Mouse (Mus musculus): ENCODE measurements around the gene Nxph4.

Gene Nxph4

GRCm38 (mm10) chr10:127543916-127544315, 9.6 kb upstream of the Nxph4 start:
- CTCF ChIA-PET = no interaction called here

GRCm38 (mm10) chr10:127542720-127543119, 8.4 kb upstream of the Nxph4 start:
- CTCF ChIA-PET = no interaction called here

- CTCF ChIA-PET = no interaction called here
These were observed 7.7 kb upstream of the Nxph4 start for GRCm38 (mm10) chr10:127542084-127542483.

- CTCF ChIA-PET = no interaction called here
These were observed 7.2 kb upstream of the Nxph4 start for GRCm38 (mm10) chr10:127541510-127541909.

DNA sequence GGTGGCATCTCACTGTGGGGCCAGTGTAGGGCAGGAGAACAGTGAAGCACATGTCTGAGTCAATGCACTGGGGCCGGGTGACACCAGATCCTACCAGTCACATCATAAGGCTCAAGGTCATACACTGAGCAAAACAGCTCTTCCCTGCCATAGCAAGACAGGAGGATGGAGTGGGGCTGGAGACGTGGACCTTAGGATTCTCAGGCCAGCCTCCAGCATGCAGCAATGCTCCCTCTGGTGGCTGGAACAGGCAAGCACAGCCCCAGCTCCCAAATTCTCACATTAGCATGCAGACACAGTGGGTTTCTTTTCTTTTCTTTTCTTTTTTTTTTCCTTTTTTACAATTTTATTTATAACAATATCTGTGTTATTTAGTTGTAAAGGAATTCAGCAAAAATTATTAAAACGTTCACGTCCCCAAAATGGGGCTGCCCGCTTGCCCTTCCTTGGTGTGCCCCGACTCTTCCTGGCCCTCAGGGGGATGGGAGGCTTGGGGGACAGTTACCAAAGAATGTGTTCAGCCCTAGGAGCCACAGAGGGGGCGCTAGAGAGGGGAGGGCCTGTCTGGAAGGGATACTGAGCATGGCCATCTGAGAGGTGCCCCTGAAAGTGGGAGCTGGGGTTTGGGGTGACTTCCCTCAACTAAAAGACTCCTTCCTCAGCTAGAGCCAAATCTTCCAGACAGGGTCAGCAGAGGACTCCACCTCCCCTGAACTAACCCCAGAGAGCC, 3.7 kb upstream of the Nxph4 start:
- CTCF ChIA-PET = interaction anchor here (0.5 to 3.5 kb wide), 6 partner anchors 7 to 32 kb away, joined by 3 to 36 read pairs (median 4); no protein-coding TSS in a partner anchor

DNA sequence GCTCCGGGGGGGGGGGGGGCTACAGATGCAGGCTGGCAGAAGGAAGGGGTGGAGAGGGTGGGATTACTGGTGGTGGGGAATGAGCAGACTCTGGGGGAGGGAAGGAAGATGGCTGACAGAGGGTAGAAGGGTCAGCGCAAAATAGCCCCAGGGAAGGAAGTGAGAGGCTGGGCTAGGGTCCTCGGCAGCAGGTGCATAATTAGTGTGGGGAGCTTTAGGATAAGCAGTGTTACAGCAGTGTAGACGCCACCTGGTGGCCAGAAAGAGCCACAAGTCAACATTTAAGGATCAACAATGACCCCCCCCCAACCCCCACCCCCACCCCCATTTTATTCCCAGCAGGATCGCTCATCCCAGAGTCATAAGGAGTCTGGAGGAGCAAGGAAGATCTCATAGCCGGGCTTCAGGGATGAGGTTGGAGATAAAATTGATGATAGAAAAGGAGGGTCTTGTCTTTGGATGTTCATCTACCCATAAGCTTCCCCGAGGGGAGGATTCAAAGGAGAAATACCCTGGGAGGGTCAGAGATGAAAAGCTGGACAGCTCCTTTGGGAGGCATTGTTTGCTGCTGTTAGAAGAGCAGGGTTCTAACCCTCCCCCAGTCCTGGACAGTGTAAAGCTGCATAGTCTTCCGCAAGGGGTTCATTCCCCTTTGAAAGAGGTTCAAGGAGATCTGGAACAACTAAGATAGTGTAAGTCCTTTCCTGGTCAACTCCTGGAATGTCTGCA, 2.4 kb upstream of the Nxph4 start:
- CTCF ChIA-PET = interaction anchor here (0.5 to 3.5 kb wide), 6 partner anchors 10 to 31 kb away, joined by 3 to 36 read pairs (median 6); no protein-coding TSS in a partner anchor

DNA sequence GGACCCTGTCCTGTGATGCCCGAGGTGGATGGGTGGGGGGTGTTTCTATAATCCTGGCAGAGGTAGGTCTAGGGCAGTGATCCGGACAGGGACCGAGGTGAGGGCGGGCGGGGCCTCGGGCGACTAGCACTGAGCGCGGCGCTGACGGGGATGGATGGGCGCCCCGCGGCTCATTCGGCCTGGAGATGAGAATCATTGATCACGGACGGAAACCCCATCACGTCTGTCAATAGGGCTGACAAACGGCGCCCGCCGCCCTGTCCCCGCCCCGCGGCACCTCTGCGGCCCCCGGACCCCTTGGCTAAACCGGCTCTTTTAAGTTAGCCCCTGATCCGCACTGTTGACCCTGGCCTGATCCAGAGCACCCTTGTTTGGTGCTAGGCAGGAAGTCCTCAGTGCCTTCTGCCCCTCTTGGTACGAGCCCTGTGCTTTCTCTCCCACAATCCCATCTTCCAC, 598 bp upstream of the Nxph4 start:
- CTCF ChIA-PET = interaction anchor here (0.6 to 2.4 kb wide), 3 partner anchors 21 to 220 kb away, joined by 3 to 8 read pairs (median 3); partner anchors contain the start of gene Ndufa4l2

- CTCF ChIA-PET = interaction anchor here (1.1 to 1.4 kb wide), 2 partner anchors 18 to 21 kb away, joined by 3 to 7 read pairs; no protein-coding TSS in a partner anchor
These were observed 2.8 kb downstream of the Nxph4 start for GRCm38 (mm10) chr10:127531548-127531947.

DNA sequence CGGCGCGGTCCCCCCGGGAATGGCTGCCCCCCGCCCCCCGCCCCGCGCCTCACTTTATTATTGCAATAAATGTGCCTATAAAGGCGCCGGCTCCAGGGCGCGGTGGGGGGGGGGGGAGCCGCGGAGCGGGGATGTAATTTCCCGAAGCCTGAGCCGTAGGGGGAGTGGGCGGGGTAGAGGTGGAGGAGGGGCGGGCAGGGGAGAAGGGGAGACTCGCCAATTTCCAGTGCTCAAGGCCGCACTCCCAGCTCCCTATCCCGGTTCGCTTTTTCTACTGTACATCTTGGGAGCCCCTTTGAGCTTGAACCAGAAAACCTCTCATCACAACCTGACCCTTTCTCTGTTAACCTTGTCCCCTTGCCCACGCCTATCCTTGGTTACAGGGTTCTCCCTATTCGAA, 3.4 kb downstream of the Nxph4 start:
- CTCF ChIA-PET = interaction anchor here (0.6 to 1.4 kb wide), 2 partner anchors 7 to 20 kb away, joined by 3 read pairs; no protein-coding TSS in a partner anchor

GRCm38 (mm10) chr10:127527481-127527880, 6.9 kb downstream of the Nxph4 start:
- CTCF ChIA-PET = interaction anchor here (1.0 to 1.3 kb wide), 2 partner anchors 9 to 15 kb away, joined by 3 read pairs; no protein-coding TSS in a partner anchor

DNA sequence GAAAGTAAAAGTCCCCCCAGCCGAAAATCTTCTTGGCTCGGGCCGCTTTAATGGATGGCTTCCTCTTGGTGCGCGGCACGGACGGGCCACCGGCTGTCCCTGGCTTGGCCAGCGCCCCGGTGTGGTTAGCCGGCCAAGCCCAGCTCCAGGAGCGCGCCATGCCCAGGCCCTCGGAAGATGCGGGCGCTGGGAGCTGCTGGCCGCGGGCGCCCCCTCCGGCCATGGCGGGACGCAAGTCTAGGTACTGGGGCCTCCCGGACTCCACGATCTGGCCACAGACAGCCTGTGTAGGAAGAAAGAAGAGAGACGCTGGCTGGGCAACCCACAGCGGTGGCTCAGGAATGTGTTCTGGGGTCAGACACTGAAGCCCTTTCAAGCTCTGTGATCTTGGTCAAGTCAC, 7.7 kb downstream of the Nxph4 start:
- CTCF ChIA-PET = interaction anchor here (0.9 to 1.3 kb wide), 3 partner anchors 10 to 17 kb away, joined by 3 read pairs; no protein-coding TSS in a partner anchor

- CTCF ChIA-PET = interaction anchor here (0.9 to 1.7 kb wide), 3 partner anchors 10 to 17 kb away, joined by 3 to 6 read pairs (median 3); no protein-coding TSS in a partner anchor
These were observed 8.3 kb downstream of the Nxph4 start for GRCm38 (mm10) chr10:127526048-127526447.

DNA sequence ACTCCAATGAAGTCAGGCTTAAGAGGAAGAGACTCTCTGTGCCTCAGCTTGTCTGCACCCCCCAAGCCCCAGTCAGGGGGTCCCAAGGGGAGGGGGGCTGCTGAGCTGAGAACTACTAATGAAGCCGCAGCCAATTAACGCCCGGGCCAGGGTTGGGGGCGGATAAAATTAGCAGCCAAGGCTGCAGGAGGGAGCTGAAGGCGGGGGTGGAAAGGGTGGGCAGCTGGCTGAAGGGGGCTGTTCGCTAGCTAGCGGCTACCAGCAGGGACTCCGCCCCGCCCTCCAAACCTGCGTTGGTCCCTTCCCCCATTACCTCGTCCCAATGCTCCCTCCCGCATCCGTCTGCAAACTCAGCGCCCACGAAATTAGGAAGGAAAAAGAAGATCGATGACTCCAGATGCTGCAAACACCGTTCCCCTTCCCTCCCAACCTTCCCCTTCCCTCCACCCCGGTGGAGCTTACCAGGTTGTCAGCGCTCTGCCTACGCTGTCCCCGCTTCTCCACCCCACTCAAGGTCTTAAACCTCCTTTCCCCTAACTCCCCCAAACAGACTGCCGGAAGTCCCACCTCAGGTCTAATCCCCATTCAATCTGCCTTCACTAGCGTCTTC, 9.6 kb downstream of the Nxph4 start:
- CTCF ChIA-PET = interaction anchor here (0.7 to 1.7 kb wide), 2 partner anchors 12 to 362 kb away, joined by 6 to 9 read pairs; no protein-coding TSS in a partner anchor

- CTCF ChIA-PET = interaction anchor here (0.7 to 1.1 kb wide), 3 partner anchors 8 to 12 kb away, joined by 3 to 6 read pairs (median 3); no protein-coding TSS in a partner anchor
These were observed 12.2 kb downstream of the Nxph4 start, which contains the start of gene Shmt2 for GRCm38 (mm10) chr10:127522088-127522581. Gene Shmt2, minus strand, starts transcription at chr10:127522444.

DNA sequence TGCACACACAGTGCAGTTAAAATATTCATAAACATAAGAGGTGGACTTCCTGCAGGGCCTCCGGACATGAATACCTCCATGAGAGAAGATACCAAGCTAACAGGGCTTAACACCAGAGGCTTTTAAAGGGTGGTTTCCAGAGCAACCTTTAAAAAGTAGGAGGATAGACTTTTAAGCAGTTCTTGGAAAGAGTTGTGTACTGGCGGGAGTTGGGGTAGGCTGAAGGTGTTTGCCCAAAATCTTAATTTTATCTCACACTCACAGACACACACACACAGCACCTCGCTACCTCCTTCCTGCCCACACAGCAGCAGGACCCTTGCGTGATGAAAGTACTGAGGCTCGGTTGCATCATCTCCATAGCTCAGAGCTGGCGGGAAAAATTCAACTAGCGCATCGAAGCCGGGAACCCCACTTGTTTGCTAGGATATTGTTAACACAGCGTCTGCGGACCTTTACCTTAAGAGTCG, 12.7 kb downstream of the Nxph4 start:
- CTCF ChIA-PET = interaction anchor here (1.1 kb wide), 1 partner anchor 8 kb away, joined by 3 read pairs; no protein-coding TSS in a partner anchor

DNA sequence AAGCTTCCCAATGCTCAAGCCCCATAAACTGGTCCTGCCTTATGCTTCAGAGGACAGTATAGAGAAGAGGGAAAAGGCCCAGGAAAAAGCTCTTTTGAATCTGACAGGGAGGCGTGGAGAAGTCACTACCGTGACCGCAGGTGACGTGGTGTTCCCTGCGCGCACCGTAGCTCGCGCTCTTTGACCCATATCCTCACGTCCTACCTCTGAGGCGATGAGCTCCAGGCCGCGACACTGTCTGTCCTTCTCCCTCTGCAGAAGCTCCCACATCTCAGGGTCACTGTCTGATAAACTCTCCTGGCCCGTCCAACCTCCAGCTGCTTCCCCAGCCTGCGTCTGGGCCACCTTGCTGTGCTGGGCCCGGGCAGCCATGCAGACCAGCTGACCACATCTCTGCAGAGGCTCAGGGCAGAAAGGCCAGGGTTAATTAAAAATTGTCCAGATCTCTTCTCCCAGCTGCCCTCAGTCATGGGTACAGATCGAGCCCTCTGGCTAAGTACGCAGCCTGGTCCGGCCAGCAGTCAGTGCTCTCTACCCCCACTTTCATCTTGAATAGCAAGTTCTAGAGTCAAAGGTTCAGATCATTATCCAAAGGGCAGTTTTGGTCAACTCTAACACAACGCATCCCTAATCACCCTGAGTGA, 13.5 kb downstream of the Nxph4 start:
- CTCF ChIA-PET = no interaction called here

GRCm38 (mm10) chr10:127519903-127520713, 14.3 kb downstream of the Nxph4 start:
- CTCF ChIA-PET = interaction anchor here (0.7 kb wide), 1 partner anchor 402 kb away, joined by 8 read pairs; no protein-coding TSS in a partner anchor

- CTCF ChIA-PET = interaction anchor here (0.7 kb wide), 1 partner anchor 401 kb away, joined by 8 read pairs; no protein-coding TSS in a partner anchor
These were observed 15.2 kb downstream of the Nxph4 start for GRCm38 (mm10) chr10:127519041-127519701.

DNA sequence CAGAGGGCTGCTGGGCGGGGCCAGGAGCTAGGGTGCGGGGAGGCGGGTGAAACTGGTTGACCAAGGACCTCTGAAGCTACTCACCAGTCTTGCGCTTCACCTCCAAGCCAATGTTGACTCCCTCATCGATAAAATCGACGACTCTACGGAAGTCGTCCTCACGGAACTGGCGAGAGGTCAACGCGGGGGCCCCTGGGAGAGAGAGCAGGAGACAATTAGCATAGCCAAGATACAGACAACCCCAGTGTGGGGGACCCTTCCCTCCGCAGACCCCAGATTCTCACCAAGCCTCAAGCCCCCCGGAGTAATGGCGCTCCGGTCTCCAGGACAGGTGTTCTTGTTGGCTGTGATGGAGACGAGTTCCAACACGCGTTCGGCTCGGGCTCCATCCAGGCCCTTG, 16.4 kb downstream of the Nxph4 start:
- CTCF ChIA-PET = no interaction called here
